In genomic region chr6:89554029-89554428, GRCm38 (mm10) we compare ENCODE assay signal across 13 mouse cellular contexts. TPM values are rescaled to one million over a fixed set of nuclear protein-coding genes. Genes with fewer than 3 reads are reported as not detected.
DNase-seq lines count a peak whose midpoint lies in the region; ATAC-seq and TF ChIP-seq lines count a peak whose summit lies in the region.
"Had no signal": no experiment of that assay in that cellular context is flagged by ENCODE, and none has a peak within 500 bp of the region (broad histone marks: within the 10 kb centered on the region; RNA-seq: fewer than 3 reads in every experiment).

No protein-coding gene starts in this region.

- 43% methylated on average over 5 of the region's 5 CpGs for WGBS in kidney, embryonic 15.5 days
- 47% methylated on average over 5 of the region's 5 CpGs for WGBS in lung, embryonic 16.5 days
- 74% methylated on average over 5 of the region's 5 CpGs for WGBS in lung, adult 2 months

- ATAC-seq in kidney, embryonic 15.5 days (replicated peaks; ENCODE audit: low FRiP score) = peak; percentile 76; the same call in 1 of the 2 replicates
- peak; percentile 50; the same call in 1 of the 2 replicates for ATAC-seq in lung, embryonic 16.5 days (ENCODE audit: low read depth)

- H3K4me3 ChIP-seq in kidney, embryonic 15.5 days (replicated peaks) = no peak overlapping the region
- H3K4me3 ChIP-seq in lung, embryonic 16.5 days (ENCODE audit: low read length) = no peak overlapping the region
- H3K4me3 ChIP-seq in lung, adult 2 months (replicated peaks; ENCODE audit: extremely low read depth, low read depth, low read length) = no peak overlapping the region
- H3K4me3 ChIP-seq: erythroblast, embryonic 14.5 days; hindbrain, embryonic 10.5 days; limb, embryonic 15.5 days; midbrain, embryonic 15.5 days had no signal

- no peak for DNase-seq in kidney, adult 18-20 months
- DNase-seq in lung, adult 2 months = no peak
- DNase-seq in layer of hippocampus, adult 9-11 months = peak; percentile 71
- peak; percentile 46 for DNase-seq in telencephalon, adult 2 months (ENCODE audit: low read depth, low spot score)
- DNase-seq in urinary bladder, adult 18-20 months (ENCODE audit: low spot score in 2 of 2) = no peak

- no peak for TF ChIP-seq POLR2A in lung, adult 2 months (IDR thresholded peaks at IDR 0.05; ENCODE audit: borderline replicate concordance, extremely low read depth, low read depth, low read length)

- H3K4me1 ChIP-seq in kidney, embryonic 15.5 days = 0 out of 2 replicates have a peak, but pooled peaks cover 2% of the 10 kb centered on the region
- H3K4me1 ChIP-seq in lung, embryonic 16.5 days (replicated peaks; ENCODE audit: control insufficient read depth, insufficient read depth, low read length) = peaks cover 6% of the 10 kb centered on the region
- 0 out of 2 replicates have a peak, but pooled peaks cover 3% of the 10 kb centered on the region for H3K4me1 ChIP-seq in lung, adult 2 months (ENCODE audit: control insufficient read depth, insufficient read depth, low read length)
- H3K4me1 ChIP-seq: limb, embryonic 15.5 days had no signal

- H3K36me3 ChIP-seq in kidney, embryonic 15.5 days = no peaks in the 10 kb centered on the region
- H3K36me3 ChIP-seq in lung, embryonic 16.5 days (ENCODE audit: control insufficient read depth, insufficient read depth, low read length) = no peaks in the 10 kb centered on the region
- H3K36me3 ChIP-seq: hindbrain, embryonic 10.5 days had no signal

- H3K4me2 ChIP-seq in kidney, embryonic 15.5 days = no peak overlapping the region
- H3K4me2 ChIP-seq in lung, embryonic 16.5 days (ENCODE audit: low read depth, low read length) = no peak overlapping the region
- H3K4me2 ChIP-seq: heart, embryonic 11.5 days; limb, embryonic 15.5 days; midbrain, embryonic 15.5 days had no signal

- no peaks in the 10 kb centered on the region for H3K27me3 ChIP-seq in kidney, embryonic 15.5 days
- H3K27me3 ChIP-seq in lung, embryonic 16.5 days (ENCODE audit: control insufficient read depth, insufficient read depth, low read depth, low read length) = no peaks in the 10 kb centered on the region
- H3K27me3 ChIP-seq: limb, embryonic 15.5 days; midbrain, embryonic 15.5 days had no signal

- H3K27ac ChIP-seq in kidney, embryonic 15.5 days = no peak overlapping the region
- H3K27ac ChIP-seq in lung, embryonic 16.5 days (ENCODE audit: low read length) = no peak overlapping the region
- H3K27ac ChIP-seq: hindbrain, embryonic 10.5 days; limb, embryonic 15.5 days; macrophage; midbrain, embryonic 15.5 days had no signal

- TF ChIP-seq CTCF in lung, adult 2 months (IDR thresholded peaks at IDR 0.05; ENCODE audit: insufficient read depth, low read length) = no peak

- no peaks in the 10 kb centered on the region for H3K9me3 ChIP-seq in kidney, embryonic 15.5 days (replicated peaks)
- H3K9me3 ChIP-seq in lung, embryonic 16.5 days (ENCODE audit: control insufficient read depth, low read length) = no peaks in the 10 kb centered on the region
- H3K9me3 ChIP-seq: hindbrain, embryonic 10.5 days; limb, embryonic 15.5 days; midbrain, embryonic 15.5 days had no signal

- no peak overlapping the region for H3K9ac ChIP-seq in kidney, embryonic 15.5 days
- no peak overlapping the region for H3K9ac ChIP-seq in lung, embryonic 16.5 days (ENCODE audit: low read length)
- H3K9ac ChIP-seq: limb, embryonic 15.5 days; midbrain, embryonic 15.5 days had no signal

RNA-seq across cellular contexts. Expression of gene Chchd6, which starts 41.4 kb away (rescaled TPM):
- 62.2 and 63.8 TPM in 2 replicates for polyA plus RNA-seq in kidney, embryonic 15.5 days (2015; fragmentation: Nextera tagmentation; extraction: Ambion mirVana)
- polyA plus RNA-seq in lung, embryonic 16.5 days (2015; fragmentation: Nextera tagmentation; extraction: Ambion mirVana) = 54.4 and 55.9 TPM in 2 replicates
- polyA plus RNA-seq in lung, adult 2 months (2012; rRNA removed) = 55.4 and 60.1 TPM in 2 replicates

Comparison
In these comparisons a context has a peak if more than half of its experiments do, and no peak if none do; other contexts are left out.
1. DNase-seq: peak in layer of hippocampus, adult 9-11 months (single experiment) and telencephalon, adult 2 months (single experiment); none in kidney, adult 18-20 months (single experiment), lung, adult 2 months (single experiment) and urinary bladder, adult 18-20 months (0 of 2).